Mouse (Mus musculus) MEL (cell line): ENCODE data around the gene Agap2. TPM values are rescaled to one million over a fixed set of nuclear protein-coding genes. Genes with fewer than 3 reads are reported as not detected.

Experiments
- DNase-seq: peaks from one replicate; pipeline ENCODE4 v3.0.0; 2011; ENCODE audit warnings: low read depth, low spot score
- H3K27ac ChIP-seq: 2 replicates; pipeline ENCODE4 v1.5.1; 2012; ENCODE audit warnings: low read depth, mild to moderate bottlenecking, control low read depth, low read length, moderate library complexity; ENCODE audit not compliant: control insufficient read depth
- H3K27me3 ChIP-seq, 2 experiments: fragments of 150-350 bp in 1 of 2; sonication (generic) in 1 of 2; 2 replicates each; pipeline ENCODE4 v1.6.1; 2012; ENCODE audit warnings: low read length in 2 of 2, mild to moderate bottlenecking in 2 of 2, improper control_type of control experiment in 1 of 2, moderate library complexity in 1 of 2; ENCODE audit not compliant: insufficient read depth in 2 of 2, control insufficient read depth in 1 of 2
- H3K36me3 ChIP-seq, 2 experiments: 2 replicates each; pipeline ENCODE4 v1.6.1; 2012 to 2014; ENCODE audit warnings: low read length in 2 of 2, improper control_type of control experiment in 1 of 2, inconsistent platforms in 1 of 2, mild to moderate bottlenecking in 1 of 2; ENCODE audit not compliant: insufficient read depth in 2 of 2, control insufficient read depth in 1 of 2
- H3K4me1 ChIP-seq, 2 experiments: fragments of 150-350 bp in 1 of 2; sonication (generic) in 1 of 2; 2 replicates each; pipeline ENCODE4 v1.6.1; 2012; ENCODE audit warnings: low read length in 2 of 2, improper control_type of control experiment in 1 of 2, mild to moderate bottlenecking in 1 of 2; ENCODE audit not compliant: insufficient read depth in 2 of 2, control insufficient read depth in 1 of 2
- H3K4me3 ChIP-seq, 2 experiments: fragments of 150-350 bp in 1 of 2; sonication (generic) in 1 of 2; 2 replicates each; pipeline ENCODE4 v1.5.1; 2012; ENCODE audit warnings: low read depth in 2 of 2, low read length in 2 of 2, mild to moderate bottlenecking in 2 of 2, moderate library complexity in 2 of 2, control low read depth in 1 of 2, improper control_type of control experiment in 1 of 2; ENCODE audit not compliant: control insufficient read depth in 1 of 2, insufficient read depth in 1 of 2
- H3K79me2 ChIP-seq: 2 replicates; pipeline ENCODE4 v1.6.1; 2012; ENCODE audit warnings: mild to moderate bottlenecking, low read length, moderate library complexity; ENCODE audit not compliant: control insufficient read depth, poor library complexity, insufficient read depth
- H3K9ac ChIP-seq: 2 replicates; pipeline ENCODE4 v1.6.1; 2012; ENCODE audit warnings: low read depth, mild to moderate bottlenecking, control low read depth, low read length, moderate library complexity; ENCODE audit not compliant: control insufficient read depth, poor library complexity, severe bottlenecking
- H3K9me3 ChIP-seq: fragments of 150-350 bp; sonication (generic); replicated peaks from 2 replicates; pipeline ENCODE4 v1.6.1; 2012; ENCODE audit warnings: mild to moderate bottlenecking, low read length, improper control_type of control experiment, moderate library complexity; ENCODE audit not compliant: insufficient read depth
- BHLHE40 ChIP-seq: IDR thresholded peaks from 2 replicates; pipeline ENCODE4 v1.6.1; 2012; ENCODE audit warnings: low read depth, mild to moderate bottlenecking, inconsistent platforms, low read length, improper control_type of control experiment, borderline replicate concordance
- E2F4 ChIP-seq: IDR thresholded peaks from 2 replicates; pipeline ENCODE4 v1.6.1; 2011; ENCODE audit warnings: low read depth, low read length, improper control_type of control experiment, borderline replicate concordance
- KAT2A ChIP-seq: conservative IDR thresholded peaks from 2 replicates; pipeline ENCODE4 v1.6.1; 2012; ENCODE audit warnings: low read depth, low read length, improper control_type of control experiment, inconsistent platforms
- NRF1 ChIP-seq: IDR thresholded peaks from 2 replicates; pipeline ENCODE4 v1.6.1; 2014; ENCODE audit warnings: low read depth, mild to moderate bottlenecking, inconsistent platforms, low read length, improper control_type of control experiment, moderate library complexity; ENCODE audit not compliant: poor library complexity, insufficient read depth, severe bottlenecking
- TCF12 ChIP-seq: IDR thresholded peaks from 2 replicates; pipeline ENCODE4 v1.6.1; 2014; ENCODE audit warnings: low read depth, mild to moderate bottlenecking, inconsistent platforms, low read length, improper control_type of control experiment, moderate library complexity
- polyA plus RNA-seq, 2 experiments: library from polyadenylated mRNA; stranded (reverse) in 1 of 2; unstranded in 1 of 2; fragments of >175 nt in 1 of 2; fragments of >200 nt in 1 of 2; gene quantifications; 2 replicates each; pipeline versions ENCODE4 v1.2.1 to v1.2.4; 2012; ENCODE audit warnings: low replicate concordance in 2 of 2, low read depth in 1 of 2; ENCODE audit not compliant: insufficient read length in 2 of 2, insufficient read depth in 1 of 2, missing spikeins in 1 of 2
- total RNA-seq: library from RNA; depleted of rRNA; stranded (reverse); fragments of 300-350 nt; gene quantifications from 2 replicates; pipeline ENCODE4 v1.2.3, GENCODE M21; 2012; rRNA removed

The Agap2 gene
- total and polyA plus RNA-seq, 3 experiments, result 0.04 to 0.46 TPM; not detected in 1

GRCm38 (mm10) chr10:127141500-127141899 is 66.4 kb downstream of the Agap2 start:
- no peak overlapping the region for H3K27ac ChIP-seq
- no peaks in the 10 kb centered on the region for H3K9me3 ChIP-seq
- TF ChIP-seq BHLHE40, result no peak
- TF ChIP-seq TCF12, result no peak
- no peak for TF ChIP-seq E2F4
- no peak for TF ChIP-seq NRF1
- TF ChIP-seq KAT2A, result no peak
- H3K4me3 ChIP-seq, result no peak overlapping the region
- DNase-seq, result no peak
- no peaks in the 10 kb centered on the region for H3K79me2 ChIP-seq
- H3K36me3 ChIP-seq, result peaks cover 0 to 25% of the 10 kb centered on the region in 2 experiments; a peak in 2 of 4 replicates
- no peak overlapping the region for H3K9ac ChIP-seq
- H3K27me3 ChIP-seq, result no peaks in the 10 kb centered on the region
- peaks cover 21 to 27% of the 10 kb centered on the region in 2 experiments for H3K4me1 ChIP-seq

Other genes with a start within 250 kb of the Agap2 start
- gene Atp23, start 173.9 kb upstream of the Agap2 start, total RNA-seq, result 23.0 and 23.9 TPM in 2 replicates
- gene Atp23, start 173.9 kb upstream of the Agap2 start, polyA plus RNA-seq, result 10 to 100 TPM in 1 of 2 experiments, not detected in 1; 26.1 TPM
- 16.7 and 19.3 TPM in 2 replicates for gene Ctdsp2, start 96.6 kb upstream of the Agap2 start, total RNA-seq
- 10 to 100 TPM in 1 of 2 experiments, not detected in 1; 69.3 TPM for gene Ctdsp2, start 96.6 kb upstream of the Agap2 start, polyA plus RNA-seq
- gene Avil, start 74.6 kb upstream of the Agap2 start, total RNA-seq, result 10.1 and 21.6 TPM in 2 replicates
- gene Avil, start 74.6 kb upstream of the Agap2 start, polyA plus RNA-seq, result 10 to 100 TPM; 16.0 to 49.7 TPM
- gene Tsfm, start 44.4 kb upstream of the Agap2 start, total RNA-seq, result 88.9 and 90.0 TPM in 2 replicates
- gene Tsfm, start 44.4 kb upstream of the Agap2 start, polyA plus RNA-seq, result 10 to 100 TPM in 1 of 2 experiments, not detected in 1; 84.7 TPM
- gene Mettl1, start 33.9 kb upstream of the Agap2 start, total RNA-seq, result 32.6 and 35.3 TPM in 2 replicates
- gene Mettl1, start 33.9 kb upstream of the Agap2 start, polyA plus RNA-seq, result 10 to 100 TPM in 1 of 2 experiments, not detected in 1; 67.3 TPM
- gene Eef1akmt3, start 33.8 kb upstream of the Agap2 start, total RNA-seq, result 0.27 and 0.42 TPM in 2 replicates
- 1 to 10 TPM in 1 of 2 experiments, not detected in 1; 2.3 TPM for gene Eef1akmt3, start 33.8 kb upstream of the Agap2 start, polyA plus RNA-seq
- 0.23 TPM in 2 replicates for gene Cyp27b1, start 27.0 kb upstream of the Agap2 start, total RNA-seq
- under 1 TPM in 1 of 2 experiments, not detected in 1; 0.93 TPM for gene Cyp27b1, start 27.0 kb upstream of the Agap2 start, polyA plus RNA-seq
- 2.1 and 2.3 TPM in 2 replicates for gene March9, start 15.1 kb upstream of the Agap2 start, total RNA-seq
- gene March9, start 15.1 kb upstream of the Agap2 start, polyA plus RNA-seq, result 1 to 10 TPM in 1 of 2 experiments, not detected in 1; 5.2 TPM
- gene Cdk4, start 11.8 kb upstream of the Agap2 start, total RNA-seq, result 362 and 443 TPM in 2 replicates
- gene Cdk4, start 11.8 kb upstream of the Agap2 start, polyA plus RNA-seq, result 1,000 to 10,000 TPM in 1 of 2 experiments, 100 to 1,000 TPM in 1; 843 to 1,325 TPM
- gene Tspan31, start 5.0 kb upstream of the Agap2 start, total RNA-seq, result 49.7 and 57.2 TPM in 2 replicates
- gene Tspan31, start 5.0 kb upstream of the Agap2 start, polyA plus RNA-seq, result 10 to 100 TPM in 1 of 2 experiments, not detected in 1; 63.1 TPM
- 41.5 and 42.4 TPM in 2 replicates for gene Os9, start 45.8 kb downstream of the Agap2 start, total RNA-seq
- gene Os9, start 45.8 kb downstream of the Agap2 start, polyA plus RNA-seq, result 10 to 100 TPM in 1 of 2 experiments, not detected in 1; 60.4 TPM
- 23.7 and 24.6 TPM in 2 replicates for gene B4galnt1, start 89.9 kb downstream of the Agap2 start, total RNA-seq
- 10 to 100 TPM; 65.8 to 66.0 TPM for gene B4galnt1, start 89.9 kb downstream of the Agap2 start, polyA plus RNA-seq
- gene Slc26a10, start 105.4 kb downstream of the Agap2 start, total RNA-seq, result 0.75 and 1.1 TPM in 2 replicates
- 1 to 10 TPM in 1 of 2 experiments, not detected in 1; 1.3 TPM for gene Slc26a10, start 105.4 kb downstream of the Agap2 start, polyA plus RNA-seq
- gene Arhgef25, start 114.8 kb downstream of the Agap2 start, total RNA-seq, result 16.9 and 18.3 TPM in 2 replicates
- gene Arhgef25, start 114.8 kb downstream of the Agap2 start, polyA plus RNA-seq, result 10 to 100 TPM in 1 of 2 experiments, not detected in 1; 44.6 TPM
- gene Dtx3, start 120.4 kb downstream of the Agap2 start, total RNA-seq, result 24.1 and 30.5 TPM in 2 replicates
- 100 to 1,000 TPM in 1 of 2 experiments, not detected in 1; 107 TPM for gene Dtx3, start 120.4 kb downstream of the Agap2 start, polyA plus RNA-seq
- 31.1 and 31.9 TPM in 2 replicates for gene Pip4k2c, start 136.3 kb downstream of the Agap2 start, total RNA-seq
- gene Pip4k2c, start 136.3 kb downstream of the Agap2 start, polyA plus RNA-seq, result 10 to 100 TPM in 1 of 2 experiments, not detected in 1; 58.2 TPM
- gene Kif5a, start 188.1 kb downstream of the Agap2 start, total RNA-seq, result 0.42 and 0.52 TPM in 2 replicates
- gene Kif5a, start 188.1 kb downstream of the Agap2 start, polyA plus RNA-seq, result 1 to 10 TPM in 1 of 2 experiments, not detected in 1; 1.3 TPM
- gene Dctn2, start 191.1 kb downstream of the Agap2 start, total RNA-seq, result 223 and 240 TPM in 2 replicates
- 100 to 1,000 TPM in 1 of 2 experiments, not detected in 1; 297 TPM for gene Dctn2, start 191.1 kb downstream of the Agap2 start, polyA plus RNA-seq
- 4.2 and 5.0 TPM in 2 replicates for gene Mbd6, start 213.7 kb downstream of the Agap2 start, total RNA-seq
- gene Mbd6, start 213.7 kb downstream of the Agap2 start, polyA plus RNA-seq, result 10 to 100 TPM in 1 of 2 experiments, not detected in 1; 44.8 TPM
- 147 and 162 TPM in 2 replicates for gene Mars, start 236.5 kb downstream of the Agap2 start, total RNA-seq
- 100 to 1,000 TPM in 1 of 2 experiments, not detected in 1; 195 TPM for gene Mars, start 236.5 kb downstream of the Agap2 start, polyA plus RNA-seq
- 24.4 and 27.7 TPM in 2 replicates for gene Arhgap9, start 246.7 kb downstream of the Agap2 start, total RNA-seq
- gene Arhgap9, start 246.7 kb downstream of the Agap2 start, polyA plus RNA-seq, result 10 to 100 TPM in 1 of 2 experiments, not detected in 1; 41.1 TPM